Mouse (Mus musculus) left cerebral cortex, postnatal 25 days (tissue): ENCODE data around the gene Rnf130. TPM values are rescaled to one million over a fixed set of nuclear protein-coding genes. Genes with fewer than 3 reads are reported as not detected.

ENCODE experiments used
- DNase-seq, 2 experiments: peaks; one replicate each; pipeline ENCODE4 v3.0.0; 2022; ENCODE audit warnings: low spot score in 2 of 2, mixed read lengths in 1 of 2
- intact Hi-C: fragments of 180-260 bp; cut with DNase I; formaldehyde crosslinking; loops from one replicate; pipeline ENCODE4 v1.15.1; 2025
- total RNA-seq, 2 experiments: library from RNA; stranded (reverse); gene quantifications; 2 replicates each; pipeline ENCODE4 v1.2.3; 2021

The Rnf130 gene
- total RNA-seq, 2 experiments from 2014 or later: 97.9 to 99.0 TPM

- intact Hi-C loops: no loop called here
- no peak for DNase-seq
Measured at GRCm38 (mm10) chr11:50018848-50019247, 6.3 kb upstream of the Rnf130 start.

DNA sequence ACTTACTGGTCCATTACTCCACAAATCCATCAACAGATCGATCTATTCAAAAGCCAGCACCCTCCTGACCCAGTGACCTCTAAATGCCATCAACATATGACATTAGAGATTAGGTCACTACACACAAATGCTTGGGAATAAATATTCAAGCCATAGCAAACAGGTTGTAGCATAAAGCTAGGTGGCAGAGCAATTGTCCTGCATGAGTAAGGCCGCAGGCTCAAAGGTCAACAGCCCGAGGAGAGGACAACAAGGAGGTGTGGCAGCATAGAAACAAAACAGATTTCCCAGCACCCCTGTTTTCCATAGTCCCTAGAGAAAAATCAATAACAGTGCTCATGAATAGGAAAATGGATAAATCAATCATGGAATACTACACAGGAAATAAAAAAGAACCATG is 3.1 kb upstream of the Rnf130 start:
- intact Hi-C loops: no loop called here
- no peak for DNase-seq

GRCm38 (mm10) chr11:50024445-50024832 is 707 bp upstream of the Rnf130 start:
- intact Hi-C loops: no loop called here
- no peak for DNase-seq

DNA sequence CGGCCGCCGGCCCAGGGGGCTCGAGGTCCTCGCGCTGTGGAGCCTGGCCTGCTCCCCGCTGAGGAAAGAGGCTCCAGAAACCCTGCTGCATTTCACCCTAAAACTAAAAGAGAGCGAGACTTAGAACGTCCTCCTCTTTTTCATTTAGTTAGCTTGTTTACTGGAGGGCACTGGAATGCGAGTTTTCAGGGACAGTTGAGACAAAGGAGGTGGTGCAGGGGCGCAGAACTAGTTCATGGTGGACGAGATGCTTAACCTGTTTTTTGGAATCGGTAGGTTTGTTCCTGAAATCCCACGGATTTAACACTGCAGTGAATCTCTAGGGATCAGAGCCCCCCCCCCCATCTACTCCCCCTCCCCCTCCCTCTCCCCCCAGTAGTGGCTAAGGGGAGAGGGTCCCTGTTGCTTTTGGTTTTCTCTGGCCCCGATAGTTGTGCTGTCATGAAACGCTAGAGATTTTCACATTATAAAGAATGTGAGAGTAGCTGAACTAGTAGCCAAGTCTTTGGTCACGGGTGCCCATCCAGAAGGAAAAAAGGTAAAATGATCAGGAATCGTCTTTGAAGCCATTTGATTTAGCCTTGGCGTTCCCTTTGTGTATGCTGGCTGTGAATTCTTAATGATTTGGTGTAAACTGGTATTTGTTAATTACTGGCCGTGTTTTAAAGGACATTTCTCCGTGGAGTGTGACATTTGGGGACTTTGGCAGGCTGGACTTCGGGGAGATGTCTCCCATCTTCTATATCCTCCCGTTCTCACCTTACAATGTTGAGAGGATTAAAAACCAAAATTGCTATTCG is 775 bp downstream of the Rnf130 start:
- peak; percentile 4 to 6 for DNase-seq
- intact Hi-C loops: loop anchor here (1.0 to 5.0 kb wide), 2 partner anchors 81 to 105 kb away; partner anchors contain the start of gene Tbc1d9b

- DNase-seq: peak in 1 of 2 experiments; percentile 11
- intact Hi-C loops: loop anchor here (5.0 kb wide), 1 partner anchor 81 kb away; no protein-coding TSS in a partner anchor
Measured at GRCm38 (mm10) chr11:50026521-50027090, 1.5 kb downstream of the Rnf130 start.

- DNase-seq: peak in 1 of 2 experiments; percentile 25
- intact Hi-C loops: loop anchor here (5.0 kb wide), 1 partner anchor 79 kb away; no protein-coding TSS in a partner anchor
Measured at GRCm38 (mm10) chr11:50028416-50028815, 3.3 kb downstream of the Rnf130 start.

DNA sequence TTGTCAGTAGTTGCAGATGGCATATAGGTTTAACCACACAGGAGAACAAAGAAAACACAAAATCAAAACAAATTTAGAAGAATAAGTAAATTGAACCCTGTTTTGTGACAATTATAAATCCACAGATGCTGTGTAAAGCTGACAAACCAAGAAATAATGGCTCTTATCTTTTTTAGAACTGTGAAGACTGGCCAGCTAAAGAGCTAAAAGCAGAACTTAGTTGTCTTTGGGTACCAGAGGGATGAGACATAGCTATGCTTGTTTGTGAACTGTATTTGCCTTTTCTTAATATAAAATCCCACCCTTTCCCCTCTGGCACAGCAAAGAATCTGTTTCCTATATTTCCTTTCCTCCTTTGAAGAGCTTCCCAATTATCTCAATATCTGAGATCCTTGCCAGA is 9.0 kb downstream of the Rnf130 start:
- no peak for DNase-seq
- intact Hi-C loops: no loop called here

DNA sequence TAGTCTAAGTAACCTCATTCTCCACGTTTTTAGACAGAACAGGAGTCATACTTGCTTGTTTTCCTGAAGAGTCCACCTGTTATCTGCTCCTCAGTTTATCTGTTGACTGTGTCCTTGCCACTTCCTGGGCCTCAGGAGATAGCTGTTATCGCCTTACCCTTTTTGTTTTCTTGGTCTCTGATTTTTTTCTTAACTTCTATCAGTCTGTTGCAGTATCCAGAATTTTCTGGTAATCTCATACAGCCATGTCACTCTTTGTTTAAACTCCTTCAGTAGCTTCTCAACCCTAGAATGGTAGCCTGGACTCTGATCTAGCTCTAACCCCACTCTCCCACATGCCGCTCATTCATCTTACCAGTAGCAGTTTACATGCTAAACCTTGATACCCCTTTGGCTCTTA is 10.6 kb downstream of the Rnf130 start:
- DNase-seq: no peak
- intact Hi-C loops: no loop called here

DNA sequence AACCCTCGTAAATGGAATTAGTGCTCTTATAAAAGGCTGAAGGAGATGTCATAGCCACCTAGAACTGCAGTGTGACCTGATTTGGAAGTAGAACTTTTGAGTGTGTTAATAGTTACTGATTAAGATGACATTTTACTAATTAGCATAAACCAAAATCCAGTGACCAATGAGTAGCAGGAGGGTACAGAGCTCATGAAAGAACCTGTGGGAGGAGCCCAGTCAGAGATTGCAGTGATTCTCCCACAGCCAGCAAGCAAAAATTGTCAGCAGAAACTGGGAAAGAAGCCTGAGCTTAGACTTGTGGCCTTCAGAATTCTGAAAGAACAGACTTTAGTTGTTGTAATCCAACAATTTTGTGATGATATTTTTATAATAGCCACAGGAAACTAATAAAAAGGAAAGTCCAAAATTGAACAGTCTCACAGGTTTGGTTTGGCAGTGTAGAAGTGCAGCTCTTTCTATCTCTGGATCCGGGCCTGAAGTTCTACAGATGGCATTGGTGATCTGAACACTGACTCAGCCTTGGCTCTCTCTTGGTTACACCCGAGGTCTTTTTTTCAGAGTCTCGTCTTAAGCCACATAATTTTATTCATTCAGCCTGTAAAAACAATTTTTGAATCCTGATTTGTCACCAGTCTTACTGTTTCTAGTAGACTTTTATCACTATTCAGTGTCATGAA is 11.8 kb downstream of the Rnf130 start:
- intact Hi-C loops: no loop called here
- DNase-seq: peak in 1 of 2 experiments; percentile 55

DNA sequence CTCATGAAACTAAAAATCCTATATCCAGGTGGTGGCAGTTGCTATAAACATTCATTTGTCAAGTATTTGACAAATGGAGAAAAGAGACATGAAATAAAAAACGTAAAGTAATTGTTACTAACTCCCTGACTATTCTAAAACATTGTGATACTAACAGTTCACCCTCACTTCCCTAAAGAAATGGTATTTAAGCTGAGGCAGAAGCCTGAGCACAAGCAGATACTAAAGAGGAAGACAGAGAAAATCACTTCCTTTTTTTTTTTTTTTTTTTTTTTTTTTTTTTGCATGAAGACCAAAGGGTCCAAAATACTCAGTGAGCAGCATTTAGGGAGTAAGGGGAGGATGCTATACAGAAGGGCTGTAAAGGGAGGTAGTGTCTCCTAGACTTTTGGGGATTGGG is 13.6 kb downstream of the Rnf130 start:
- intact Hi-C loops: no loop called here
- DNase-seq: no peak

DNA sequence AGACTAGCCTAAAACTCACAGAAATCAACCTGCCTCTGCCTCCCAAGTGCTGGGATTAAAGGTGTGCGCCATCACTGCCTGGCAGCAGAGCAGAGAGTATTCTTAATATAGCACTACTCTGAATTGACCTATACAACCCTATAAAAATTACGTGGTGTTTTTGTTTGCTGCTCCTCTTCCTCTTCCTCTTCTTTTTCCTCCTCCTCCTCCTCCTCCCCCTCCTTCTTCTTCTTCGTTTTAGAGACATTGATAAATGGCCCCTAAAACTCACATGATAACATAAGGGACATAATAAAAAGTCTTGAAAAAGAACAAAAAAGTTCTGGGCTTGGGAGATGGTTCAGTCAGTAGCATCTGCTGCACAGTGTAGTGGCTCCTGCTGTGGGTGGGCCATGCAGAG is 16.0 kb downstream of the Rnf130 start:
- intact Hi-C loops: no loop called here
- DNase-seq: no peak

GRCm38 (mm10) chr11:50042345-50042997 is 17.3 kb downstream of the Rnf130 start:
- intact Hi-C loops: no loop called here
- DNase-seq: no peak

DNA sequence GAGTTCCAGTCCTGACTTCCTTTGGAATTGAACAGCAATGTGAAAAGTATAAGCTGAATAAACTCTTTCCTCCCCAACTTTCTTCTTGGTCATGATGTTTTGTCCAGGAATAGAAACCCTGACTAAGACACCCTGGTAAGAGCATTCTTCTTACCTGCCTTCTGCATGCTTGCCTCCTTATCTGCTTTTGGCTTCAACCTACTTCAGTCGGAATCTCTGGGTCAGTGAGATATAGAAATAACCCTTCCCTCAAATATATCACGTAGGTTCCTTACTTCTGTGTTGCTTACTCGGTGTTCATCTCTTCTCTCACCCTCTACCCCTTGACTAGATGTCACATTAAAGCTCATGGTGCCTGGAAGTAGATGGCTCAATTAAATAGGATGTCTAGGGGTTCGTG is 19.3 kb downstream of the Rnf130 start:
- DNase-seq: no peak
- intact Hi-C loops: no loop called here

DNA sequence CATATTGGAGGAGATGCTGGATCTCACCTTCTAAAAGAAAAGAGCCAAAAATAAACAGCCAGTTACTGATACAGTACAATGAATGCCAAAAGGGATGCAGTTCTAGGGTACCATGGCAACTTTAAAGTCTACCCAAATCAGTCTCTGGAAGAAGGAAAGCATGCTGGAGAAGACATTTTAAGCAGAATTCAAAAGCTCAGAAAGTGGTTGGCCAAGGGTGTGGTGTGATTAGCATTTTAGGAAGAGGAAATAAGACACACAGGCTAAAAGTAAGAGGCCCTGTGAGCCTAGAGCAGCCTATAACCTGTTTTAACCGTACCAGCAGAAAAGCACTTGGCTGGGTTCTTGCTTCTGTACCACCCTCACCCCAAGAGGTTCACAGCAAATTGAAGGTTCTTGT is 22.5 kb downstream of the Rnf130 start:
- DNase-seq: peak in 1 of 2 experiments; percentile 62
- intact Hi-C loops: loop anchor here (5.0 kb wide), 1 partner anchor 40 kb away; no protein-coding TSS in a partner anchor

- no peak for DNase-seq
- intact Hi-C loops: loop anchor here (5.0 kb wide), 1 partner anchor 39 kb away; no protein-coding TSS in a partner anchor
Measured at GRCm38 (mm10) chr11:50048115-50048514, 23.0 kb downstream of the Rnf130 start.

- DNase-seq: no peak
- intact Hi-C loops: no loop called here
Measured at GRCm38 (mm10) chr11:50050392-50050791, 25.2 kb downstream of the Rnf130 start.

DNA sequence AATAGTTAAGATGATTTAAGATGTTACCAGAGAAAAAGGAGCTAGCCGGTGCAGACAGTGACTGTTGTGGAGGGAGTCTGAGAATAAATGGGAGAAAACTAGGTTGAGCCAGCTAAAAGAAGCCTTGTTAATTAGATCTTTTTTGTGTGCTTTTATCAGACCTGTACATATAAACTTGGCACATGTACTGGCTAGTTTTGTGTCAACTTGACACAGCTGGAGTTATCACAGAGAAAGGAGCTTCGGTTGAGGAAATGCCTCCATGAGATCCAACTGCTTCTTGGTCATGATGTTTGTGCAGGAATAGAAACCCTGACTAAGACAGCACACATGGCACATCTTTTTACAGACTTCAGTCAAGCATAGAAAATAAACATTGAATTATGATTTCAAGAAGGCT is 32.6 kb downstream of the Rnf130 start:
- intact Hi-C loops: no loop called here
- DNase-seq: peak in 1 of 2 experiments; percentile 27

DNA sequence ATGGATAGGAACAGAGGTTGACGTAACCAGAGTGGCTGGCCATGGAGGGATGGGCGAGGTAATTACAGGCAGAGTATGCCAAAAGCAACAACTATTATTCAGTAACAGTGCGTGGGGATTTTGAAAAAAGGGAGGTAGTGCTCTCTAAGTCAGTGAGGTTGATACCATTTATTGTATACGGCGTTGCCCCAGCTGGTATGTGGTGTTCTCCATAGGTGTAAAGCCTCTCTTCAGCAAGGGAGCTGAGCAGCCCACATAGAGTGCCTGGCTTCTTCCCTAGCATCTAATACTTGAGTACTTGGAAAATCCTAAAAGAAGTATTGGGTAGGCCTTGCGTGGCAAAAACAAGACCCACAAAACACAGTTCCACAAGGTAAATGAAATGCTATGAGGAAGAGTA is 33.1 kb downstream of the Rnf130 start:
- intact Hi-C loops: no loop called here
- no peak for DNase-seq

DNA sequence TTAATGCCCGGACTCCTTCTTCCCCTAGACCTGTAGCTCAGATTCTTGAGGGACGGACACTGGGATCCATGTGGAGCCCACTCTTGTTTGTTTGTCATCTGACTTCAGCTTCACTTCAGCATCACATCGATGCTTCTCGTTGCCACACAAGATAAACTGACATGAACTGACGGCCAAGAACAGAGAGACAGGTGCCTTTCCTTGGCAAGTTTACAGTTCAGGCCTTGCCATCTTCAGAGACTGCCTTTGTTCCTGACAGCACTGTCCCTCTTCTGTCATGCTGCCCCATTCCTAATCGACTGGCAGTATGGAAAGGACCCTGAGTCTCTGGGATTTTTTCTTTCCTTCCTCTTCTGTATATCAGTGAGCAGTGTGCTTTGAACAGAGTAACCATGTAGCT is 33.9 kb downstream of the Rnf130 start:
- intact Hi-C loops: no loop called here
- no peak for DNase-seq

GRCm38 (mm10) chr11:50062116-50062515 is 37.0 kb downstream of the Rnf130 start:
- intact Hi-C loops: no loop called here
- no peak for DNase-seq
